Mouse (Mus musculus) lung, adult 2 months (tissue): ENCODE measurements around the gene Sptbn4. TPM values are rescaled to one million over a fixed set of nuclear protein-coding genes. Genes with fewer than 3 reads are reported as not detected.

Experiments used
- DNase-seq: peaks from one replicate; pipeline ENCODE4 v3.0.0; 2022
- H3K4me1 ChIP-seq: fragments of 200-500 bp; 2 replicates; pipeline ENCODE4 v1.6.1; 2011; ENCODE audit warnings: low read length; ENCODE audit not compliant: control insufficient read depth, insufficient read depth
- H3K4me3 ChIP-seq: fragments of 200-500 bp; replicated peaks from 2 replicates; pipeline ENCODE3; 2011; ENCODE audit warnings: low read depth, mild to moderate bottlenecking, control low read depth, low read length; ENCODE audit errors: extremely low read depth
- CTCF ChIP-seq: fragments of 200-500 bp; IDR thresholded peaks from 2 replicates; pipeline ENCODE4 v1.5.1; 2011; ENCODE audit warnings: mild to moderate bottlenecking, low read length, control low read depth; ENCODE audit not compliant: insufficient read depth
- POLR2A ChIP-seq: fragments of 200-500 bp; IDR thresholded peaks from 2 replicates; pipeline ENCODE4 v1.6.1; 2011; ENCODE audit warnings: low read depth, mild to moderate bottlenecking, control low read depth, low read length, borderline replicate concordance; ENCODE audit errors: extremely low read depth
- WGBS: fragments of 180-500 bp; shearing (Covaris S2); methylation state at CpG from one replicate; pipeline ENCODE4 v1.1.7; 2018; 5-methylcytosine and 5-hydroxymethylcytosine counted together
- polyA plus RNA-seq: library from polyadenylated mRNA; depleted of rRNA; stranded (reverse); fragments of >200 nt; gene quantifications from 2 replicates; pipeline ENCODE4 v1.2.3, GENCODE M21; 2012

The Sptbn4 gene
- polyA plus RNA-seq, 1 experiment, result 0.13 TPM

- WGBS, result 66% methylated on average over 19 of the region's 20 CpGs
Measured at GRCm38 (mm10) chr7:27324928-27325327, 122.6 kb downstream of the Sptbn4 start.

GRCm38 (mm10) chr7:27324161-27324560, 123.3 kb downstream of the Sptbn4 start:
- no peak for TF ChIP-seq POLR2A
- no peak for TF ChIP-seq CTCF
- H3K4me3 ChIP-seq, result no peak overlapping the region
- 0 out of 2 replicates have a peak, but pooled peaks cover 5% of the 10 kb centered on the region for H3K4me1 ChIP-seq
- no peak for DNase-seq
- 92% methylated on average over 11 of the region's 11 CpGs for WGBS

More at GRCm38 (mm10) chr7:27324928-27325327, 122.6 kb downstream of the Sptbn4 start:
- 0 out of 2 replicates have a peak, but pooled peaks cover 5% of the 10 kb centered on the region for H3K4me1 ChIP-seq
- H3K4me3 ChIP-seq, result no peak overlapping the region
- no peak for TF ChIP-seq CTCF
- no peak for TF ChIP-seq POLR2A
- DNase-seq, result no peak

GRCm38 (mm10) chr7:27323001-27323400, 124.5 kb downstream of the Sptbn4 start:
- Histone ChIP-seq H3K4me3 (no peak overlapping the region), H3K4me1 (no peaks in the 10 kb centered on the region)
- 96% methylated on average over 5 of the region's 5 CpGs for WGBS
- TF ChIP-seq POLR2A (no peak), CTCF (no peak)
- no peak for DNase-seq

GRCm38 (mm10) chr7:27322291-27322690, 125.2 kb downstream of the Sptbn4 start:
- H3K4me3 ChIP-seq, result no peak overlapping the region
- no peak for DNase-seq
- H3K4me1 ChIP-seq, result no peaks in the 10 kb centered on the region
- 51% methylated on average over 13 of the region's 13 CpGs for WGBS
- no peak for TF ChIP-seq CTCF
- TF ChIP-seq POLR2A, result no peak

GRCm38 (mm10) chr7:27319411-27319810, 128.1 kb downstream of the Sptbn4 start:
- TF ChIP-seq CTCF (no peak), POLR2A (no peak)
- 89% methylated on average over 22 of the region's 22 CpGs for WGBS
- DNase-seq, result no peak

GRCm38 (mm10) chr7:27315958-27316357, 131.5 kb downstream of the Sptbn4 start:
- TF ChIP-seq CTCF (no peak), POLR2A (no peak)
- 44% methylated on average over 7 of the region's 7 CpGs for WGBS
- no peaks in the 10 kb centered on the region for H3K4me1 ChIP-seq
- no peak overlapping the region for H3K4me3 ChIP-seq
- no peak for DNase-seq

More at GRCm38 (mm10) chr7:27319411-27319810, 128.1 kb downstream of the Sptbn4 start:
- Histone ChIP-seq H3K4me1 (no peaks in the 10 kb centered on the region), H3K4me3 (no peak overlapping the region)

- DNase-seq, result no peak
- H3K4me3 ChIP-seq, result no peak overlapping the region
- TF ChIP-seq CTCF (0 out of 2 replicates have a peak, but pooled peaks have one; percentile 10), POLR2A (no peak)
- WGBS, result 93% methylated on average over 3 of the region's 3 CpGs
- no peaks in the 10 kb centered on the region for H3K4me1 ChIP-seq
Measured at GRCm38 (mm10) chr7:27314393-27314792, 133.1 kb downstream of the Sptbn4 start.

GRCm38 (mm10) chr7:27311651-27312284, 135.7 kb downstream of the Sptbn4 start:
- no peak for TF ChIP-seq CTCF
- no peak for TF ChIP-seq POLR2A
- no peak for DNase-seq
- Histone ChIP-seq H3K4me1 (0 out of 2 replicates have a peak, but pooled peaks cover 2% of the 10 kb centered on the region), H3K4me3 (no peak overlapping the region)
- WGBS, result 85% methylated on average over 12 of the region's 12 CpGs

- no peak for DNase-seq
- no peak overlapping the region for H3K4me3 ChIP-seq
- WGBS, result 57% methylated on average over 8 of the region's 8 CpGs
- TF ChIP-seq CTCF (no peak), POLR2A (no peak)
- H3K4me1 ChIP-seq, result 0 out of 2 replicates have a peak, but pooled peaks cover 2% of the 10 kb centered on the region
Measured at GRCm38 (mm10) chr7:27310996-27311535, 136.4 kb downstream of the Sptbn4 start.

- no peak overlapping the region for H3K4me3 ChIP-seq
- WGBS, result 18% methylated on average over 17 of the region's 17 CpGs
- peak; percentile 46 for DNase-seq
Measured at GRCm38 (mm10) chr7:27310306-27310705, 137.2 kb downstream of the Sptbn4 start.

More at GRCm38 (mm10) chr7:27310306-27310705, 137.2 kb downstream of the Sptbn4 start:
- 0 out of 2 replicates have a peak, but pooled peaks cover 2% of the 10 kb centered on the region for H3K4me1 ChIP-seq
- TF ChIP-seq POLR2A (no peak), CTCF (no peak)
